Mouse (Mus musculus): ENCODE data around the gene Ubtd1.
"Not testable (repeated sequence)": the region's sequence is repeated elsewhere in the genome, so short reads cannot be mapped to it uniquely, and the experiment has no call there.

Gene Ubtd1

GRCm38 (mm10) chr19:42069241-42069525 lies 87.6 kb downstream of the Ubtd1 start:
- peak; percentile 20 to 43 for DNase-seq

- no peak for DNase-seq
Measured at GRCm38 (mm10) chr19:42071221-42071620, 89.7 kb downstream of the Ubtd1 start.

GRCm38 (mm10) chr19:42071886-42072608 lies 90.5 kb downstream of the Ubtd1 start:
- DNase-seq = no peak

- DNase-seq = no peak
Measured at GRCm38 (mm10) chr19:42072802-42073201, 91.2 kb downstream of the Ubtd1 start.

GRCm38 (mm10) chr19:42075051-42075450 lies 93.5 kb downstream of the Ubtd1 start:
- DNase-seq = no peak

- no peak for DNase-seq
Measured at GRCm38 (mm10) chr19:42075992-42076391, 94.4 kb downstream of the Ubtd1 start.

GRCm38 (mm10) chr19:42078566-42078965 lies 97.0 kb downstream of the Ubtd1 start:
- DNase-seq = no peak

- DNase-seq = no peak
Measured at GRCm38 (mm10) chr19:42079006-42079405, 97.4 kb downstream of the Ubtd1 start.

- no peak for DNase-seq
Measured at GRCm38 (mm10) chr19:42079950-42080349, 98.4 kb downstream of the Ubtd1 start.

GRCm38 (mm10) chr19:42080469-42080868 lies 98.9 kb downstream of the Ubtd1 start:
- DNase-seq = no peak

GRCm38 (mm10) chr19:42081613-42082012 lies 100.0 kb downstream of the Ubtd1 start:
- DNase-seq = not testable (repeated sequence)

Measured in lung, adult 18-20 months (tissue).